Mouse (Mus musculus): ENCODE measurements around the gene Cacna1c. TPM values are rescaled to one million over a fixed set of nuclear protein-coding genes. Genes with fewer than 3 reads are reported as not detected.

Cacna1c gene
- total RNA-seq, 2 experiments from 2014 or later, result 52.3 to 81.7 TPM

DNA sequence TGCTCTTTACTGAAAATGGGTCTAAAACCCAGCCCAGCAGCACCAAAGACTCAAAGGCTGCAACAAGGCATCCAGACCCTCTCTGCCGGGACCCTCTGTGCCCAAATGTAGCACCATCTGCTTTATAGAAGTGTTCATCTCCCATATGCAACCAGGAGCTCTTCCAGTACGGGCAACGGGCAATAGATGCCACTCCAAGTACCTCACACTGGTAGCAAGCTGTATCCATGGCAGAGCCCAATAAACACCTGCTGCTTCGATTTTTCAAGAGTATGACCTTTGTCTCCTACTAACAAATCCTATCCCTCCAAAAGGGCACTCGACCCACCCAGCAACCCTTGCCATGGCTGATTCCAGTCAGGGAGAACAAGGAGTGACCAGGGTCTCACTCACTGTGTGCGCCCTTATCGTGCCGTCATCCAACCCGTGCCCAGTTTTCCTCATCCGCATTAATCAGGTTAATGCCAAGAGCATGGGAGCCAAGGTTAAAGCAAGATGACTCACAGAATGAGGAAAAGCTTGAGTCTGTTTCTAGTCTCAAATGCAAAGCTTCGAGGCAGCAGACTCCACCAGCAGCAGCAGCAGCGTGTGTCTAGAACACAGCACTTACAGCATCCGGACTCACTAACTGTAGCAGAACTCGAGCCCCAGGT lies 122.7 kb downstream of the Cacna1c start:
- intact Hi-C loops (cut with DNase I), result no loop called here
- DNase-seq (ENCODE audit: low spot score in 2 of 2), result no peak

DNA sequence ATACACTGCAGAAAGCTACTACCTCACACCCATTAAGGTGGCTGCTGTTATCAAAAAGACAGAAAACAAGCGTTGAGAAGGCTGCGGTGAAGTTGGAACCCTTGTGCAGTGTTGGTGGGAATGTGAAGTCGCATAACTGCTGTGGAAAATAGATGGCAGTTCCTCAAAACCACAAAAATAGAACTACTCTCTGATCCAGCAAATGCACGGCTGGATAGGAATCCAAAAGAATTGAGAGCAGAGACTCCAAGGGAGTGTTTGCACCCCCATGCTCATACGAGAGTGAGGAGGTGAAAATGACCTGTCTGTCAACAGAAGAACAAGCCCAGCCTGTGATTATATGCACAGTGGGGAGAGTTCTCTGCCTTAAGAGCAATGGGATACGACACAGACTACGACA lies 123.4 kb downstream of the Cacna1c start:
- intact Hi-C loops (cut with DNase I), result no loop called here
- no peak for DNase-seq (ENCODE audit: low spot score in 2 of 2)

GRCm38 (mm10) chr6:119070771-119071170 lies 125.4 kb downstream of the Cacna1c start:
- intact Hi-C loops (cut with DNase I), result no loop called here
- DNase-seq (ENCODE audit: low spot score in 2 of 2), result no peak

GRCm38 (mm10) chr6:119070351-119070750 lies 125.9 kb downstream of the Cacna1c start:
- DNase-seq (ENCODE audit: low spot score in 2 of 2), result no peak
- intact Hi-C loops (cut with DNase I), result no loop called here

GRCm38 (mm10) chr6:119069145-119069544 lies 127.1 kb downstream of the Cacna1c start:
- no peak for DNase-seq (ENCODE audit: low spot score in 2 of 2)

GRCm38 (mm10) chr6:119068650-119069049 lies 127.6 kb downstream of the Cacna1c start:
- DNase-seq (ENCODE audit: low spot score in 2 of 2), result no peak
- intact Hi-C loops (cut with DNase I), result no loop called here

More at GRCm38 (mm10) chr6:119069145-119069544, 127.1 kb downstream of the Cacna1c start:
- intact Hi-C loops (cut with DNase I), result no loop called here

DNA sequence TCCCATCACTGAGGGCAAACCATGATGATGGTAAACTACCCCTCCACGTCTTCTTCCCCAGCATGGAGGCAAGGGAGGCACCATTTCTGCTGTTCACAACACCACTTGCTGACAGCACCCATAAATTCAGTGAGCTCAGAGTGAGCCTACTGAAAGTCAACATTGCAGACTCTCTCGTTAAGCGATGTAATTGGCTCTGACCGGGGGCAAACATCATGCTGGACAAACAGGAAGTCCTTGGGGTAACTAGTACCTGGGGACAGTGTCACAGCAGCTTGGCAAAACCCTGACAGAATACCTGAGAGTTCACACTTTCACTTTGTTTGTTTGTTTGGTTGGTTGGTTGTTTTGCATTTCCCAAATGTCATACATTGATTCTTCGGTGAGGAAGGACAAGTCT lies 131.3 kb downstream of the Cacna1c start:
- intact Hi-C loops (cut with DNase I), result no loop called here
- DNase-seq (ENCODE audit: low spot score in 2 of 2), result no peak

- intact Hi-C loops (cut with DNase I), result no loop called here
Observed at GRCm38 (mm10) chr6:119064430-119064829, 131.8 kb downstream of the Cacna1c start.

GRCm38 (mm10) chr6:119062695-119063094 lies 133.5 kb downstream of the Cacna1c start:
- intact Hi-C loops (cut with DNase I), result no loop called here
- DNase-seq (ENCODE audit: low spot score in 2 of 2), result no peak

More at GRCm38 (mm10) chr6:119064430-119064829, 131.8 kb downstream of the Cacna1c start:
- no peak for DNase-seq (ENCODE audit: low spot score in 2 of 2)

GRCm38 (mm10) chr6:119058896-119059295 lies 137.3 kb downstream of the Cacna1c start:
- DNase-seq (ENCODE audit: low spot score in 2 of 2), result no peak
- intact Hi-C loops (cut with DNase I), result no loop called here

DNA sequence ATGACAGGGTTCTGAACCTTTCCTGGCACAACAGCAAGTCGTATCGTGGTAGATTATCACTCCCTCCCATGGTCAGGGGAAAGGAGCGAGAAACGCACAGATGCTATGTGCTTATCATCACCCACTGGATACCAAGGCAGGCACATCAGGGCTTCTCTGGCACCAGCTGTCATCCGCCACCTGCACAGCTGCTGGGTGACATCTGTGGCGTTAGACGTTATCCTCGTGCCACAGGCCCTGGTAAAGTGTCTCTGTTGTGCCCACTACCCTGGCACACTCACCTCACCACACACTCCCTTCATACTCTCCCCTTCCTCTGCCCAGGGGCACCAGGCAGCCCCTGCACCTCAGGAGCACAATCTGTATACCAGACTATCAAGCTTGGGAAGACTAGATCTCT lies 137.8 kb downstream of the Cacna1c start:
- intact Hi-C loops (cut with DNase I), result no loop called here
- DNase-seq (ENCODE audit: low spot score in 2 of 2), result no peak

DNA sequence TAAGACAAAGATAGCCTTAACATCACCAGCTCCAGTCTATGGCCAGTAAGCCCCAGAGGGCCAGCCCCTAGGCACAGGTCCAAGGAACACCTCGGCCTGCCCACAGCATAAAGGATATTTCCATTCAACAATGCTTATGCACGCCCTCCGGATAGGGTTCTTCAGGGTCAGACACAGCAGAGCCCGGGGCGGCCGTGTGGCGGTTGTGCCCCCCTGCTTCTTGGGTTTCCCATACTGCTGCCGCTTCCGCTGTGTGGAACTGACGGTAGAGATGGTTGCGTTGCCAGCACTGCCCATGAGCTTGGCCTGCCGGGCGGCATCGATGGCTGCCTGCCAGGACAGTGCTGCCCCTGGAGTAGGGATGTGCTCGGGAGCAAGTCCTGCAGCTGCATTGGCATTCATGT lies 139.1 kb downstream of the Cacna1c start:
- peak; percentile 30 to 38 for DNase-seq (ENCODE audit: low spot score in 2 of 2)
- intact Hi-C loops (cut with DNase I), result no loop called here

- intact Hi-C loops (cut with DNase I), result no loop called here
- DNase-seq (ENCODE audit: low spot score in 2 of 2), result no peak
Observed at GRCm38 (mm10) chr6:119052801-119053200, 143.4 kb downstream of the Cacna1c start.

GRCm38 (mm10) chr6:119052366-119052765 lies 143.9 kb downstream of the Cacna1c start:
- DNase-seq (ENCODE audit: low spot score in 2 of 2), result no peak
- intact Hi-C loops (cut with DNase I), result no loop called here

DNA sequence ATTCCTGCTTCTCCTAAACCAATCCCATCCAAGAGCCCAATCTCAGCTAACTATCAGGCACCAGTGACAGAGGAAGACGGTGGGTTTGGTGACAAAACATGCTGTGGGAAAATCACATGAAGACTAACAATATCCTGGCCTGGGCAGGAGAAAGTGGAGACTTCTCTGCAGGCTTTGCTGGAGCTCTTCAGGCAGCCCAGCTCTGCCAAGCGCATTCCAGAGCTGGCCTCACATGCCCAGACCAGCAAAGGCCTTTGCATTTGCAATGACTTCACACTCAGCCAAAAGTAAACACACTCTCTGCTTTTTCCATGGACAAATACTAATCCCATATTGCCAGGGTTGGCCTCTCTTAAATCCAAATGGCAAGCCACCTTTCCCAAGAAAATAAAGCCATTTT lies 144.5 kb downstream of the Cacna1c start:
- intact Hi-C loops (cut with DNase I), result no loop called here
- DNase-seq (ENCODE audit: low spot score in 2 of 2), result no peak

DNA sequence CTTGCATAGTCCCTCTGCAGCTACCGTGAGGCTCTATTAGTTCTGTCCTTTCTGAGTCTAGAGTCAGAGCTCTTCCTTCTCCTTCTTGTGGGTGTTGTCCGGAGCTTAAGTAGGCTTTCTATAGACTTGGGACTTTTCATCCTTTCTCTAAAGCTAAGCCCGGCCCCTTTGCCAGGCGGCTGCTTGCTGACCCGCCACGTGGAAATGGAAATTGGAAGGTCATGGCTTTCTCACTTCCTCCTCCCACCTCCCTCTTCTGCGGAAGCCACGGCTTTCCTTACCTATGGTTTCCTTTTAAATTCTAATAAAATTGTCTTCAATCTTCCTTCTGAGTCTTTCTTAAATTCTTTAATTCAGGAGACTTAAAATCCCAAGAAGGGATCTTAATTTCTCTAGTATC lies 148.9 kb downstream of the Cacna1c start:
- intact Hi-C loops (cut with DNase I), result no loop called here
- DNase-seq (ENCODE audit: low spot score in 2 of 2), result no peak

GRCm38 (mm10) chr6:119045498-119045897 lies 150.7 kb downstream of the Cacna1c start:
- intact Hi-C loops (cut with DNase I), result no loop called here
- peak in 1 of 2 experiments; percentile 28 for DNase-seq (ENCODE audit: low spot score in 2 of 2)

DNA sequence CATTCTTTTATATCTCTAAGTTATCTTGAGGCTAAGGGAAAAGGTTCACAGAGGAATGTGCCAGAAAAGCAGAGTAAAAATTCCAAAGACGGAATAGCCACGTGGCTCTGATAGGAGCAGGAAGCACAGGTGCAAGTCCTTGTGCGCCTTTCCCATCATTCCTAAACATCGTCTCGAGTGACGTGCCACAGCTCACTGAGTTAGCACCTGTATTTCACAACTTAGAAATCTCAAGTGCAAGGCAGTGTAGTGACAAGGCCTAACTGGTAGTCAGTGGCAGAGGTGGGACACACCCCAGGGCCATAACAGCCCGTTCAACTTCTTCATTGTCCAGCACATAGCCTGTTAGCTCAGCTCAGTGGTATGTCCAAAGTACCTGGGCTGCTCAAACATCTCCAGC lies 152.1 kb downstream of the Cacna1c start:
- no peak for DNase-seq (ENCODE audit: low spot score in 2 of 2)
- intact Hi-C loops (cut with DNase I), result no loop called here

GRCm38 (mm10) chr6:119042803-119043202 lies 153.4 kb downstream of the Cacna1c start:
- DNase-seq (ENCODE audit: low spot score in 2 of 2), result no peak
- intact Hi-C loops (cut with DNase I), result no loop called here

GRCm38 (mm10) chr6:119040961-119041360 lies 155.3 kb downstream of the Cacna1c start:
- intact Hi-C loops (cut with DNase I), result no loop called here
- DNase-seq (ENCODE audit: low spot score in 2 of 2), result no peak

- no peak for DNase-seq (ENCODE audit: low spot score in 2 of 2)
- intact Hi-C loops (cut with DNase I), result no loop called here
Observed at GRCm38 (mm10) chr6:119039815-119040214, 156.4 kb downstream of the Cacna1c start.

DNA sequence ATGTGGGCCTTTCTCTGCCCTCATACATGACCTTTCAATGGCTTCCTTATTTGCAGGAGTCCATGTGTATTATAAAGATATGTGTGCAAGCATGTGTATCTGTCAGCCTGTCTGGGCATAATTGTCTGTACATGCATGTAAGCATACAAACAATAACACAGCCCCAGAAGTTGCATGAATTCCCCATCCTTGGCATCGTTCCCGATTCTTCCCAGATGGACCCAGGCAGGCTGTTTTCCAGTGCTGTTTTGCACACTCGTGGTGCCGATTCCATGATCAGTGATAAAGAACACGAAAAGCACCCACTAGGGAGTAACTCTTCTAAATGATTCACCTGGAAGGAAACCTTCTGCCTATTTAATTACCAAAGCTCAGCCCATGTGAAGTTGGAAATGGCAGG lies 156.9 kb downstream of the Cacna1c start:
- intact Hi-C loops (cut with DNase I), result no loop called here

More for the DNA sequence above, 156.9 kb downstream of the Cacna1c start:
- no peak for DNase-seq (ENCODE audit: low spot score in 2 of 2)
